Mouse (Mus musculus): ENCODE results near the gene Insig1.

DNA sequence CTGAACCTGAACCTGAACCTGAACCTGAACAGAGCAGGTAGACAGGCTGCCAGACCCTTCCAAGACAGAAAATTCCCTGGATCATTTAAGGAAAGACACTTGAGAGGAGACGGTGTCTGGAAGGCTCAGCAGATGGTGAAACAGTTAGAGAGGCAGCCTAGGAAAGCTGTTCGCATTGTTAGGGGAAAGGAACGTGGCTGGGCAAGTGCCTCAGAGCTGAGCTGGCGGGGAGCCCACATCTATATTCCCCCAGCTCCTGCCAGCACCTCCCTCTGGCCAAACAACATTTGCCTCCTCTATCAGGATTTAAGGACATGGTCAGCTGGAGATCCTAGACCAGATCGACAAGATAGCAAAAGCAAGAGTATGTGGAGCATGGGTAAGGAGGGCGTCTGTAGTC is 10.2 kb upstream of the Insig1 start:
- no peak for TF ChIP-seq CTCF (IDR thresholded peaks at IDR 0.05; ENCODE audit: insufficient read depth, low read depth, low read length)
- TF ChIP-seq POLR2A (IDR thresholded peaks at IDR 0.05; ENCODE audit: insufficient read depth, low read depth, low read length) = no peak
